Comparison of ENCODE assay signal across 16 mouse cellular contexts in the genomic region with DNA sequence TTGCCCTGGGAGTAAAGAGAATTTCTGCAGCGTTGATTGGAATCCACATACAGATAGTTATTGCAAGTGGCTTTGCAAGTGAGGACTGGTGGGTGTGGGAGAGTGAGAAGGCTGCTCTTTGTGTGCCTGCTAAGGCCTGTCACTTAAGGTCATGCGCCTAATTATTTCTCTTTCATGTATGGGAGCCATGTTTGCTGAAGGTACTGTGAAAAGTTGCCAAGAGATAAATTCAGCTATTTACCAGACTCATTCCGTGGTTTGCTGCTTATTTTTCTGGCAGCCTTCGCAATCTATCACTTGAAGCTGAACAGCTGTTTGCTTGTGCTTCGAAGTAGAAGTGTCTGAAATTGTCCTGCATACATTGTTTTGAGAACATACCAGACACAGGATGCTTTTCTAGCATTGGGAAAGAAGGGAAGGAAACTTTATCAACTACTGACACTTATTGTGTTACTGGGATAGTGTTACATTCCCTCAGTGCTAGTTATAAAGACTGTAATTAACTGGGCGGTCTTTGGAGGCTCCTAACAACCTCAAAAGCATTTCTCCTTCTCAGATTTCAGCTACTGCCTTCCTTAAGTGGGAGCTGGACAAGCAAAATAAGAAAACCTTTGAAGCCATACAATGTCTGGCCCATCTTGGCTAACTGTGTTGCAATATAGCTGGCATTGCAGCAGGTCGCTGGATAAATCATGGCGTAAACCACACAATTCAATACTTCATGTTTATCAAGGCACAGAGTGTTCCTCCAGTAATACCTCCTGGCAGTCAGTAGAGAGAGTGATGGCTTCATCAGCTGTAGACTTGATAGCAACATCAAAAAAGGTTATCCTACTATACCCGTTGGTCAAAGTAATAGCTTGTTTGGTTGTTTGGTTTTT. TPM values are rescaled to one million over a fixed set of nuclear protein-coding genes. Genes with fewer than 3 reads are reported as not detected.
DNase-seq lines count a peak whose midpoint lies in the region; ATAC-seq and TF ChIP-seq lines count a peak whose summit lies in the region.
"Had no signal": no experiment of that assay in that cellular context is flagged by ENCODE, and none has a peak within 500 bp of the region (broad histone marks: within the 10 kb centered on the region; RNA-seq: fewer than 3 reads in every experiment).

No protein-coding gene starts in this region.

- peak overlapping the region; percentile 65 for H3K27ac ChIP-seq in forebrain, embryonic 10.5 days
- no peak overlapping the region for H3K27ac ChIP-seq in forebrain, postnatal 0 days (ENCODE audit: low read depth, low read length)
- peak overlapping the region; percentile 31; the same call in 1 of the 2 replicates for H3K27ac ChIP-seq in forebrain, embryonic 13.5 days
- H3K27ac ChIP-seq: hindbrain, embryonic 15.5 days; limb, embryonic 15.5 days; midbrain, embryonic 12.5 days had no signal

- H3K4me3 ChIP-seq in forebrain, embryonic 10.5 days, result no peak overlapping the region
- H3K4me3 ChIP-seq in forebrain, postnatal 0 days (ENCODE audit: low read depth, low read length), result no peak overlapping the region
- no peak overlapping the region for H3K4me3 ChIP-seq in forebrain, embryonic 13.5 days
- H3K4me3 ChIP-seq: hindbrain, embryonic 15.5 days; limb, embryonic 15.5 days; midbrain, embryonic 12.5 days had no signal

- WGBS in forebrain, embryonic 10.5 days, result 66% methylated on average over 9 of the region's 9 CpGs
- 38% methylated on average over 9 of the region's 9 CpGs for WGBS in forebrain, postnatal 0 days
- 38% methylated on average over 9 of the region's 9 CpGs for WGBS in forebrain, embryonic 13.5 days

- H3K9ac ChIP-seq in forebrain, postnatal 0 days, result no peak overlapping the region
- no peak overlapping the region for H3K9ac ChIP-seq in forebrain, embryonic 13.5 days
- H3K9ac ChIP-seq: hindbrain, embryonic 15.5 days; limb, embryonic 15.5 days; midbrain, embryonic 12.5 days had no signal

- TF ChIP-seq CTCF in forebrain, postnatal 0 days (IDR thresholded peaks at IDR 0.05; ENCODE audit: low read depth), result no peak

- H3K4me2 ChIP-seq in forebrain, postnatal 0 days (ENCODE audit: low read depth), result no peak overlapping the region
- no peak overlapping the region for H3K4me2 ChIP-seq in forebrain, embryonic 13.5 days
- H3K4me2 ChIP-seq: hindbrain, embryonic 15.5 days; limb, embryonic 15.5 days; midbrain, embryonic 12.5 days had no signal

- no peaks in the 10 kb centered on the region for H3K9me3 ChIP-seq in forebrain, embryonic 10.5 days
- no peaks in the 10 kb centered on the region for H3K9me3 ChIP-seq in forebrain, postnatal 0 days (ENCODE audit: low read length)
- H3K9me3 ChIP-seq in forebrain, embryonic 13.5 days (replicated peaks), result no peaks in the 10 kb centered on the region
- H3K9me3 ChIP-seq: hindbrain, embryonic 15.5 days; limb, embryonic 15.5 days; midbrain, embryonic 12.5 days had no signal

- intact Hi-C loops in gastrocnemius, postnatal 36 days (cut with DNase I), result no loop called here
- intact Hi-C loops in left cerebral cortex, postnatal 36 days (cut with DNase I), result no loop called here

- H3K27me3 ChIP-seq in forebrain, embryonic 10.5 days (ENCODE audit: poor library complexity, severe bottlenecking), result peaks cover 21% of the 10 kb centered on the region
- H3K27me3 ChIP-seq in forebrain, postnatal 0 days (ENCODE audit: insufficient read depth, low read length), result no peaks in the 10 kb centered on the region
- H3K27me3 ChIP-seq in forebrain, embryonic 13.5 days, result no peaks in the 10 kb centered on the region
- H3K27me3 ChIP-seq: hindbrain, embryonic 15.5 days; limb, embryonic 15.5 days had no signal

- H3K36me3 ChIP-seq in forebrain, embryonic 10.5 days (replicated peaks), result no peaks in the 10 kb centered on the region
- H3K36me3 ChIP-seq in forebrain, postnatal 0 days (ENCODE audit: insufficient read depth), result no peaks in the 10 kb centered on the region
- no peaks in the 10 kb centered on the region for H3K36me3 ChIP-seq in forebrain, embryonic 13.5 days (ENCODE audit: poor library complexity, severe bottlenecking)
- H3K36me3 ChIP-seq: hindbrain, embryonic 15.5 days; limb, embryonic 15.5 days; midbrain, embryonic 12.5 days had no signal

- H3K4me1 ChIP-seq in forebrain, embryonic 10.5 days, result peaks cover 63% of the 10 kb centered on the region
- no peaks in the 10 kb centered on the region for H3K4me1 ChIP-seq in forebrain, postnatal 0 days (ENCODE audit: insufficient read depth)
- H3K4me1 ChIP-seq in forebrain, embryonic 13.5 days, result peaks cover 15% of the 10 kb centered on the region
- H3K4me1 ChIP-seq: hindbrain, embryonic 15.5 days; limb, embryonic 15.5 days had no signal

- DNase-seq in forebrain, embryonic 10.5 days (ENCODE audit: extremely low spot score, low spot score), result no peak
- no peak for DNase-seq in forebrain, postnatal 0 days
- DNase-seq in kidney, postnatal 4 days, result peak; percentile 12 to 13
- no peak for DNase-seq in kidney, postnatal 14 days
- peak; percentile 10 for DNase-seq in brain, adult 2 months (ENCODE audit: low read depth, low spot score)
- no peak for DNase-seq in gastrocnemius, postnatal 36 days
- DNase-seq in left cerebral cortex, postnatal 36 days (ENCODE audit: low spot score in 2 of 2), result no peak
- DNase-seq: cerebellum, adult 8-10 months; right cerebral cortex, postnatal 14 days; thymus, postnatal 14 days had no signal

- ATAC-seq in forebrain, postnatal 0 days, result no peak
- no peak for ATAC-seq in forebrain, embryonic 13.5 days

RNA-seq across cellular contexts. Expression of gene Dmrta1, which starts 34.8 kb away (rescaled TPM):
- polyA plus RNA-seq in forebrain, embryonic 10.5 days (2016; fragmentation: Nextera tagmentation; extraction: Ambion mirVana), result 9.3 and 11.1 TPM in 2 replicates
- total RNA-seq in forebrain, postnatal 0 days (2014; rRNA removed), result 1.3 and 1.5 TPM in 2 replicates
- polyA plus RNA-seq in forebrain, postnatal 0 days (2015; fragmentation: Nextera tagmentation; extraction: Ambion mirVana), result 0.18 and 0.19 TPM in 2 replicates
- polyA plus RNA-seq in forebrain, embryonic 13.5 days (2015; fragmentation: Nextera tagmentation; extraction: Ambion mirVana), result 3.0 and 3.4 TPM in 2 replicates
- total RNA-seq in gastrocnemius, postnatal 36 days (2021), result not detected
- total RNA-seq in left cerebral cortex, postnatal 36 days (2021), result under 1 TPM; 0.27 to 0.37 TPM
- total RNA-seq: granulocyte monocyte progenitor cell, adult 5-6 weeks had no signal
- polyA plus RNA-seq: large intestine, adult 2 months had no signal

Comparison
In these comparisons a context has a peak if more than half of its experiments do, and no peak if none do; other contexts are left out.
1. DNase-seq: peak in kidney, postnatal 4 days (2 of 2) and brain, adult 2 months (single experiment); none in forebrain, embryonic 10.5 days (single experiment), forebrain, postnatal 0 days (single experiment), kidney, postnatal 14 days (single experiment), gastrocnemius, postnatal 36 days (0 of 2) and left cerebral cortex, postnatal 36 days (0 of 2).